Mouse (Mus musculus) hindbrain, embryonic 13.5 days (tissue): ENCODE data around the gene Tgif1. TPM values are rescaled to one million over a fixed set of nuclear protein-coding genes. Genes with fewer than 3 reads are reported as not detected.
"Not testable (repeated sequence)": the region's sequence is repeated elsewhere in the genome, so short reads cannot be mapped to it uniquely, and the experiment has no call there.

Experiments
- ATAC-seq: fragments of 200-750 bp; cut with Nextera tagmentation; 2 replicates; pipeline ENCODE4 v1.8.0; 2017; ENCODE audit warnings: moderate TSS enrichment; ENCODE audit not compliant: low FRiP score
- H3K27ac ChIP-seq: fragments of 300-500 bp; sonication (generic); 2 replicates; pipeline ENCODE4 v1.5.1; 2015; ENCODE audit warnings: inconsistent platforms, mild to moderate bottlenecking, moderate library complexity
- H3K27me3 ChIP-seq: fragments of 300-500 bp; sonication (generic); 2 replicates; pipeline ENCODE4 v1.6.1; 2015; ENCODE audit warnings: mild to moderate bottlenecking, inconsistent platforms
- H3K36me3 ChIP-seq: fragments of 300-500 bp; sonication (generic); 2 replicates; pipeline ENCODE4 v1.6.1; 2015; ENCODE audit warnings: mild to moderate bottlenecking, inconsistent platforms
- H3K4me1 ChIP-seq: fragments of 300-500 bp; sonication (generic); replicated peaks from 2 replicates; pipeline ENCODE4 v1.6.1; 2015; ENCODE audit warnings: inconsistent platforms
- H3K4me2 ChIP-seq: fragments of 300-500 bp; sonication (generic); 2 replicates; pipeline ENCODE4 v1.6.1; 2015; ENCODE audit warnings: inconsistent platforms, mild to moderate bottlenecking, moderate library complexity
- H3K4me3 ChIP-seq: fragments of 300-500 bp; sonication (generic); 2 replicates; pipeline ENCODE4 v1.5.1; 2015; ENCODE audit warnings: mild to moderate bottlenecking, inconsistent platforms
- H3K9ac ChIP-seq: fragments of 300-500 bp; sonication (generic); 2 replicates; pipeline ENCODE4 v1.6.1; 2015; ENCODE audit warnings: mild to moderate bottlenecking, inconsistent platforms
- H3K9me3 ChIP-seq: fragments of 300-500 bp; sonication (generic); 2 replicates; pipeline ENCODE4 v1.6.1; 2016; ENCODE audit warnings: inconsistent platforms
- WGBS: fragments of 180-500 bp; shearing (Covaris S2); methylation state at CpG from one replicate; pipeline ENCODE4 v1.1.7; 2015; 5-methylcytosine and 5-hydroxymethylcytosine counted together
- polyA plus RNA-seq: library from polyadenylated mRNA; unstranded; fragments of >200 nt; fragmentation: Nextera tagmentation; extraction: Ambion mirVana; gene quantifications from 2 replicates; pipeline ENCODE4 v1.2.1, GENCODE M21; 2015

The Tgif1 gene
- polyA plus RNA-seq, 1 experiment from 2014 or later = 26.4 TPM

GRCm38 (mm10) chr17:70835071-70835790 lies 18.1 kb downstream of the Tgif1 start:
- 2% methylated on average over 10 of the region's 10 CpGs for WGBS
- H3K4me2 ChIP-seq = peak overlapping the region; percentile 89
- H3K27me3 ChIP-seq = no peaks in the 10 kb centered on the region
- H3K9ac ChIP-seq = peak overlapping the region; percentile 75
- no peaks in the 10 kb centered on the region for H3K36me3 ChIP-seq
- H3K27ac ChIP-seq = no peak overlapping the region
- H3K9me3 ChIP-seq = no peaks in the 10 kb centered on the region
- ATAC-seq = no peak
- H3K4me3 ChIP-seq = peak overlapping the region; percentile 50
- H3K4me1 ChIP-seq = peaks cover 10% of the 10 kb centered on the region

- H3K9ac ChIP-seq = peak overlapping the region; percentile 75
- H3K36me3 ChIP-seq = no peaks in the 10 kb centered on the region
- peaks cover 10% of the 10 kb centered on the region for H3K4me1 ChIP-seq
- peak overlapping the region; percentile 50 for H3K4me3 ChIP-seq
- H3K9me3 ChIP-seq = no peaks in the 10 kb centered on the region
- ATAC-seq = peak; percentile 52
- peak overlapping the region; percentile 18; the same call in 1 of the 2 replicates for H3K27ac ChIP-seq
- no peaks in the 10 kb centered on the region for H3K27me3 ChIP-seq
- H3K4me2 ChIP-seq = peak overlapping the region; percentile 89
- 1% methylated on average over 29 of the region's 29 CpGs for WGBS
Measured at GRCm38 (mm10) chr17:70834430-70834965, 18.8 kb downstream of the Tgif1 start.

- Histone ChIP-seq H3K27me3 (no peaks in the 10 kb centered on the region), H3K4me3 (no peak overlapping the region), H3K4me2 (no peak overlapping the region), H3K27ac (no peak overlapping the region), H3K4me1 (peaks cover 10% of the 10 kb centered on the region), H3K9ac (no peak overlapping the region), H3K9me3 (no peaks in the 10 kb centered on the region), H3K36me3 (no peaks in the 10 kb centered on the region)
- ATAC-seq = no peak
- WGBS = 94% methylated on average over 9 of the region's 9 CpGs
Measured at GRCm38 (mm10) chr17:70832544-70832943, 20.8 kb downstream of the Tgif1 start.

GRCm38 (mm10) chr17:70831591-70831990 lies 21.8 kb downstream of the Tgif1 start:
- 69% methylated on average over 4 of the region's 4 CpGs for WGBS
- ATAC-seq = no peak
- no peak overlapping the region for H3K4me3 ChIP-seq
- peaks cover 10% of the 10 kb centered on the region for H3K4me1 ChIP-seq
- no peaks in the 10 kb centered on the region for H3K36me3 ChIP-seq
- no peak overlapping the region for H3K4me2 ChIP-seq
- no peak overlapping the region for H3K27ac ChIP-seq
- H3K9me3 ChIP-seq = no peaks in the 10 kb centered on the region
- no peaks in the 10 kb centered on the region for H3K27me3 ChIP-seq
- H3K9ac ChIP-seq = no peak overlapping the region

- Histone ChIP-seq H3K36me3 (no peaks in the 10 kb centered on the region), H3K9ac (no peak overlapping the region), H3K27me3 (no peaks in the 10 kb centered on the region), H3K4me3 (no peak overlapping the region), H3K4me1 (peaks cover 6% of the 10 kb centered on the region), H3K4me2 (no peak overlapping the region), H3K9me3 (no peaks in the 10 kb centered on the region), H3K27ac (no peak overlapping the region)
- WGBS = 62% methylated on average over 23 of the region's 23 CpGs
- ATAC-seq = no peak
Measured at GRCm38 (mm10) chr17:70829943-70830715, 23.2 kb downstream of the Tgif1 start.

GRCm38 (mm10) chr17:70829217-70829616 lies 24.1 kb downstream of the Tgif1 start:
- H3K27ac ChIP-seq = no peak overlapping the region
- WGBS = 71% methylated on average over 6 of the region's 6 CpGs
- H3K36me3 ChIP-seq = no peaks in the 10 kb centered on the region
- H3K4me2 ChIP-seq = no peak overlapping the region
- no peaks in the 10 kb centered on the region for H3K9me3 ChIP-seq
- no peak overlapping the region for H3K4me3 ChIP-seq
- no peak for ATAC-seq
- H3K4me1 ChIP-seq = peaks cover 1% of the 10 kb centered on the region; the same call in 1 of the 2 replicates
- H3K27me3 ChIP-seq = no peaks in the 10 kb centered on the region
- no peak overlapping the region for H3K9ac ChIP-seq

- Histone ChIP-seq H3K9ac (no peak overlapping the region), H3K27ac (no peak overlapping the region), H3K4me2 (no peak overlapping the region), H3K4me1 (no peaks in the 10 kb centered on the region), H3K27me3 (no peaks in the 10 kb centered on the region), H3K4me3 (no peak overlapping the region), H3K9me3 (no peaks in the 10 kb centered on the region), H3K36me3 (no peaks in the 10 kb centered on the region)
- 91% methylated on average over 2 of the region's 2 CpGs for WGBS
- ATAC-seq = no peak
Measured at GRCm38 (mm10) chr17:70828569-70828968, 24.8 kb downstream of the Tgif1 start.

GRCm38 (mm10) chr17:70828180-70828528 lies 25.2 kb downstream of the Tgif1 start:
- no peaks in the 10 kb centered on the region for H3K27me3 ChIP-seq
- H3K9ac ChIP-seq = no peak overlapping the region
- H3K27ac ChIP-seq = no peak overlapping the region
- H3K4me3 ChIP-seq = no peak overlapping the region
- ATAC-seq = no peak
- 74% methylated on average over 4 of the region's 4 CpGs for WGBS
- no peaks in the 10 kb centered on the region for H3K36me3 ChIP-seq
- no peak overlapping the region for H3K4me2 ChIP-seq
- H3K4me1 ChIP-seq = no peaks in the 10 kb centered on the region
- H3K9me3 ChIP-seq = no peaks in the 10 kb centered on the region

GRCm38 (mm10) chr17:70827463-70828179 lies 25.7 kb downstream of the Tgif1 start:
- not testable (repeated sequence) for H3K36me3 ChIP-seq, H3K4me3 ChIP-seq, H3K4me1 ChIP-seq, H3K27ac ChIP-seq, ATAC-seq, H3K9ac ChIP-seq, H3K4me2 ChIP-seq, H3K9me3 ChIP-seq, H3K27me3 ChIP-seq
- 85% methylated on average over 11 of the region's 11 CpGs for WGBS

GRCm38 (mm10) chr17:70826227-70826626 lies 27.1 kb downstream of the Tgif1 start:
- no peak for ATAC-seq
- 84% methylated on average over 12 of the region's 12 CpGs for whole genome bisulfite sequencing
- Histone ChIP-seq H3K9me3 (no peaks in the 10 kb centered on the region), H3K27me3 (0 out of 2 replicates have a peak, but pooled peaks cover 3% of the 10 kb centered on the region), H3K4me1 (no peaks in the 10 kb centered on the region), H3K9ac (no peak overlapping the region), H3K4me2 (no peak overlapping the region), H3K36me3 (no peaks in the 10 kb centered on the region), H3K27ac (no peak overlapping the region), H3K4me3 (no peak overlapping the region)

GRCm38 (mm10) chr17:70823083-70823482 lies 30.3 kb downstream of the Tgif1 start:
- no peak overlapping the region for H3K27ac ChIP-seq
- no peak for ATAC-seq
- WGBS = 85% methylated on average over 8 of the region's 8 CpGs

GRCm38 (mm10) chr17:70817862-70818451 lies 35.4 kb downstream of the Tgif1 start:
- no peaks in the 10 kb centered on the region for H3K9me3 ChIP-seq
- peak overlapping the region; percentile 90 for H3K4me2 ChIP-seq
- H3K36me3 ChIP-seq = no peaks in the 10 kb centered on the region
- H3K27me3 ChIP-seq = peaks cover 43% of the 10 kb centered on the region
- ATAC-seq = peak; percentile 84
- peak overlapping the region; percentile 73 for H3K9ac ChIP-seq
- no peak overlapping the region for H3K27ac ChIP-seq
- H3K4me3 ChIP-seq = peak overlapping the region; percentile 52
- WGBS = 2% methylated on average over 51 of the region's 51 CpGs
- H3K4me1 ChIP-seq = peaks cover 12% of the 10 kb centered on the region

More at GRCm38 (mm10) chr17:70823083-70823482, 30.3 kb downstream of the Tgif1 start:
- Histone ChIP-seq H3K27me3 (peaks cover 23% of the 10 kb centered on the region), H3K36me3 (no peaks in the 10 kb centered on the region), H3K4me2 (no peak overlapping the region), H3K9ac (no peak overlapping the region), H3K9me3 (no peaks in the 10 kb centered on the region), H3K4me1 (peaks cover 5% of the 10 kb centered on the region; the same call in 1 of the 2 replicates), H3K4me3 (no peak overlapping the region)
